Mouse (Mus musculus) midbrain, embryonic 15.5 days (tissue): ENCODE measurements around the gene Gm27027. TPM values are rescaled to one million over a fixed set of nuclear protein-coding genes. Genes with fewer than 3 reads are reported as not detected.

Experiments used
- ATAC-seq: fragments of 200-750 bp; cut with Nextera tagmentation; replicated peaks from 2 replicates; pipeline ENCODE4 v1.8.0; 2017; ENCODE audit warnings: moderate TSS enrichment
- H3K27ac ChIP-seq: fragments of 300-500 bp; sonication (generic); 2 replicates; pipeline ENCODE4 v1.5.1; 2015; ENCODE audit warnings: mild to moderate bottlenecking, inconsistent platforms
- H3K27me3 ChIP-seq: fragments of 300-500 bp; sonication (generic); replicated peaks from 2 replicates; pipeline ENCODE4 v1.6.1; 2015; ENCODE audit warnings: inconsistent platforms
- H3K36me3 ChIP-seq: fragments of 300-500 bp; sonication (generic); replicated peaks from 2 replicates; pipeline ENCODE4 v1.6.1; 2015; ENCODE audit warnings: inconsistent platforms
- H3K4me1 ChIP-seq: fragments of 300-500 bp; sonication (generic); 2 replicates; pipeline ENCODE4 v1.6.1; 2015; ENCODE audit warnings: inconsistent platforms
- H3K4me2 ChIP-seq: fragments of 300-500 bp; sonication (generic); 2 replicates; pipeline ENCODE4 v1.6.1; 2015; ENCODE audit warnings: inconsistent platforms, mild to moderate bottlenecking, moderate library complexity
- H3K4me3 ChIP-seq: fragments of 300-500 bp; sonication (generic); 2 replicates; pipeline ENCODE4 v1.5.1; 2015; ENCODE audit warnings: mild to moderate bottlenecking, inconsistent platforms
- H3K9ac ChIP-seq: fragments of 300-500 bp; sonication (generic); 2 replicates; pipeline ENCODE4 v1.6.1; 2015; ENCODE audit warnings: mild to moderate bottlenecking, inconsistent platforms
- H3K9me3 ChIP-seq: fragments of 300-500 bp; sonication (generic); 2 replicates; pipeline ENCODE4 v1.6.1; 2016; ENCODE audit warnings: inconsistent platforms
- WGBS: fragments of 180-500 bp; shearing (Covaris S2); methylation state at CpG from one replicate; pipeline ENCODE4 v1.1.7; 2015; ENCODE audit warnings: mixed read lengths; 5-methylcytosine and 5-hydroxymethylcytosine counted together
- polyA plus RNA-seq: library from polyadenylated mRNA; unstranded; fragments of >200 nt; fragmentation: Nextera tagmentation; extraction: Ambion mirVana; gene quantifications from 2 replicates; pipeline ENCODE4 v1.2.1, GENCODE M21; 2015

The Gm27027 gene
- polyA plus RNA-seq, 1 experiment from 2014 or later, result not detected

DNA sequence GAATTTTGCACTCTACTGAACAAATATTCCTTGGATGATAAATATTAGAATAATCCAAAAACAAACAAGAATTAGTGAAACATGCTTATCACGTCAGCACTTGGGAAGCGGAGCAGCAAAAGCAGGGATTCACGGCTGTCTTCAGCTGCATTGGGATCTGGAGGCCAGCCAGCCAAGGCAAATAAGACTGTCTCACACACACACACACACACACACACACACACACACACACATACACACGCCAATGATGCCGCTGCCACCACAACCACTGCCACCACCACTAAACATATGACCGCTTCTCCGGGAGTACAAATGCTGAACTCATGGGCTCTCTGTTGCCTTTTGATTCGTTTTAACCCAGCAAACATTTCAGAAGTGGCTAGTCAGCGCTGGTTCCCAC is 42.4 kb downstream of the Gm27027 start:
- no peaks in the 10 kb centered on the region for H3K36me3 ChIP-seq
- no peak for ATAC-seq
- H3K27ac ChIP-seq, result no peak overlapping the region
- 80% methylated on average over 9 of the region's 9 CpGs for WGBS
- H3K27me3 ChIP-seq, result peaks cover 22% of the 10 kb centered on the region
- H3K9me3 ChIP-seq, result no peaks in the 10 kb centered on the region
- H3K4me2 ChIP-seq, result no peak overlapping the region
- no peak overlapping the region for H3K4me3 ChIP-seq
- no peak overlapping the region for H3K9ac ChIP-seq
- peaks cover 34% of the 10 kb centered on the region for H3K4me1 ChIP-seq

DNA sequence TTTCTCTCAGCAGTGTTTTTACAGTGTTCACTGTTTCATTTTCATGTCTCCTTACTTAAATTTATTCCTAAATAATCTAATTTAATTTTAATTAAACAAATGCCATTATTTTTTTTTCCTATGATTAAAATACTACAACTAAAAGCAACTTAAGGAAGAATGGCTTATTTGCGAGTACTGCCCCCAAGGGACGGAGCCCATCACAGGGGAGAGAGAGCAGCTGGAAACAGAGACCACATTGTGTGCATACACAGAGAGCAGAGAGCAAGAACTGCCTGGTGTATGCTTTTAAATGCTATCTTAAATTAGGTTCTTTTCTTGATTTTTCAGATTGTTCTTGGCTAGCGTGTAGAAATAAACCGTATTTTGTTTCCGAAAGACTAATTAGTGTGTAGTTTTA is 49.2 kb downstream of the Gm27027 start:
- no peak overlapping the region for H3K27ac ChIP-seq
- 58% methylated on average over 5 of the region's 5 CpGs for WGBS

DNA sequence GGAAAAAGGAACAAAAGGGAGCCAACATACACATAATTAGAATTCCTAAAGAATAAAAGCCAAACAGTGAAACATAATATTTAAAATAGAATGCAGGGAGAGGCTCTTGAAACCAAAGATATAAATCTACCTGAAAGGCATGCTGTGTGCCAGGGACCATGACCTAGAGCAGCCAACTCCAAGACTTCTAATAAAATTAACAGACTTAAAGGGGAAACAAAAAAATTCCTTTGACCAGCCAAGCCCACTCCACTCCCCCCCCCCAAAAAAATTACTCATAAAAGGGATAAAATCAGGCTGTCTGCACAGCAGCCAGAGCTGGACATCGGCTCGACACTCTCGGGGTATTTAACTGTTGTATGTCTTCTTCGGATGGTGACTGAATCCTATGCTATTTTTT is 51.3 kb downstream of the Gm27027 start:
- no peak for ATAC-seq
- Histone ChIP-seq H3K9ac (no peak overlapping the region), H3K4me2 (no peak overlapping the region), H3K9me3 (no peaks in the 10 kb centered on the region), H3K27ac (no peak overlapping the region), H3K4me3 (no peak overlapping the region), H3K27me3 (no peaks in the 10 kb centered on the region), H3K4me1 (no peaks in the 10 kb centered on the region), H3K36me3 (no peaks in the 10 kb centered on the region)
- WGBS, result 95% methylated on average over 4 of the region's 4 CpGs

More for the DNA sequence above, 49.2 kb downstream of the Gm27027 start:
- no peaks in the 10 kb centered on the region for H3K36me3 ChIP-seq
- H3K9ac ChIP-seq, result no peak overlapping the region
- H3K4me3 ChIP-seq, result no peak overlapping the region
- no peaks in the 10 kb centered on the region for H3K27me3 ChIP-seq
- ATAC-seq, result no peak
- no peaks in the 10 kb centered on the region for H3K4me1 ChIP-seq
- no peaks in the 10 kb centered on the region for H3K9me3 ChIP-seq
- H3K4me2 ChIP-seq, result no peak overlapping the region

DNA sequence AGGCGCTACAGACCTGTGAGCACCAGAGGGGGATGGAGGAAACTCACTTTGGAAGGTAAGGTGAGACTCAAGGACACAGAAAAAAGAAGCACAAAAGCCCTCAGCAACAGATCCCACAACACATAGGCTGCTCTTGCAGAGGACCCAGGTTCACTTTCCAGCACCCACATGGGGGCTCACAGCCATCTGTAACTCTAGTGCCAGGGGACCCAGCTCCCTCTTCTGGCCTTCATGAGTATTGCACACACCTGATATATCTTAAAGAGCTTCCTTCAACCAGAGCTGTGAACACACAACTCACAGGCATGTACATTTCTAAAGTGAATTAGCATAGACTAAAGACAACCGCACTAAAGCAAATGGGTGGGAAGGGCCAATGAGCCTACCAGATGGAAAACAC is 52.1 kb downstream of the Gm27027 start:
- H3K4me1 ChIP-seq, result no peaks in the 10 kb centered on the region
- H3K27ac ChIP-seq, result no peak overlapping the region
- no peak overlapping the region for H3K4me3 ChIP-seq
- no peaks in the 10 kb centered on the region for H3K27me3 ChIP-seq
- WGBS, result 94% methylated on average over 2 of the region's 2 CpGs
- no peak overlapping the region for H3K9ac ChIP-seq
- H3K9me3 ChIP-seq, result no peaks in the 10 kb centered on the region
- no peak overlapping the region for H3K4me2 ChIP-seq
- no peak for ATAC-seq
- H3K36me3 ChIP-seq, result no peaks in the 10 kb centered on the region

DNA sequence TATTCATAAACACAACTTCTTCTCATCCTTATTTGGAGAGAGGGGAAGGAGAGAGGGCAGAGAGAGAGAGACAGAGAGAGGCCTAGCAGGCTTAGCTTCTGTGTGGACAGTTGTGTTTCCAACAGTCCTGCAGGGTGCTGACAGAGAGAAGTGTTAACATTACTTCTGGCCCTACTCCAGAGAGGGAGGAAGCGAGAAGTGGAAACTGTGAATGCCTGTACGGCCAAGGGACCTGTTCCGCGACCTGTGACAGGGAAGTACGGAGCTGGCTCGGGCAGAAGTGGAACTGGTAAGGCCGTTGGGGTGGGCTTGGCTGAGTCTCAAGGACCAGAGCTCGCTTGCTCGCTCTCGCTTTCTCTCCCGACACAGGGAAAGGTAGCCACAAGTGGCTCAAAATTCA is 54.5 kb downstream of the Gm27027 start:
- Histone ChIP-seq H3K9me3 (no peaks in the 10 kb centered on the region), H3K4me3 (no peak overlapping the region), H3K27me3 (no peaks in the 10 kb centered on the region), H3K9ac (no peak overlapping the region), H3K36me3 (no peaks in the 10 kb centered on the region), H3K4me2 (no peak overlapping the region), H3K4me1 (no peaks in the 10 kb centered on the region), H3K27ac (no peak overlapping the region)
- no peak for ATAC-seq
- WGBS, result 81% methylated on average over 11 of the region's 11 CpGs

DNA sequence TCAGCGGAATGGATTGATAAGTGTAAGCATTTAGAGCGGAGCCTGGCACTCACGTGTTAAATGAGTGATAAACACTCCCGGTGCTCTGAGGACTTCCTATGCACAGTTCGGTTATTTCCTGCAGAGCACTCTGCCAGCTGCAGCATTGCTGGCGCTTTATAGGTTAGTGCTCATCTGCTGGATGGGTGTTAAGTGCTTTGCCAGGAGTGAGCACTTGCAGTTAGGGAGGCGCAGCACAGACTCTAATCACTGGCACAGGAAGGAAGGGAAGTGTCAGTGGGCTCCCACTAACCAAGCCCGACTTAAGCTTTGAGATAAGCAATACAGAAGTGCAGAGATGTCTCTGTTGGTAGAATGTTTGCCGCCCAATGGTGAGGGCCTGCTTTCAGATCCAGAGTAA is 57.6 kb downstream of the Gm27027 start:
- Histone ChIP-seq H3K4me2 (no peak overlapping the region), H3K4me3 (no peak overlapping the region), H3K36me3 (no peaks in the 10 kb centered on the region), H3K9ac (no peak overlapping the region), H3K27me3 (no peaks in the 10 kb centered on the region), H3K4me1 (no peaks in the 10 kb centered on the region), H3K9me3 (no peaks in the 10 kb centered on the region), H3K27ac (no peak overlapping the region)
- WGBS, result 79% methylated on average over 9 of the region's 9 CpGs
- ATAC-seq, result no peak

DNA sequence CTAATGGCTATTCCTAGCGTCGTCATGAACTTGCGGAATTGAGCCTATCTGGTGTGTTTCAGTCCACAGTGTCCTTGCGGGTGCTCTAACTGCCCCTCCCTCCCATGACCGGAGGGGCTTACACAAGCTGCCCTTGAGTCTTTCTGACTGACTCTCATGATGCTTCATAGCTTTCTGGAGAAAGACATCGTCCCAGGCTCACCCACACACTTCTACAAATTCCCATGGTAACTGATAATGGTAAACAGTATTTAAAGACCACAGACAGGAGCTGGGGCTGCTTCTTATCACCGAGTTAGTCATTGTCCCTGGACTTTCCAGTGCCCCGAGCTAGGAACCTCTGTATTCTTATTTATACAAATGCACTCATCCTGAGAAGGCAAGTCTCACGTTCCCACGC is 67.3 kb downstream of the Gm27027 start:
- Histone ChIP-seq H3K27ac (no peak overlapping the region), H3K36me3 (no peaks in the 10 kb centered on the region), H3K4me2 (no peak overlapping the region), H3K27me3 (no peaks in the 10 kb centered on the region), H3K4me1 (no peaks in the 10 kb centered on the region), H3K9ac (no peak overlapping the region), H3K9me3 (no peaks in the 10 kb centered on the region), H3K4me3 (no peak overlapping the region)
- no peak for ATAC-seq
- WGBS, result 90% methylated on average over 10 of the region's 10 CpGs

DNA sequence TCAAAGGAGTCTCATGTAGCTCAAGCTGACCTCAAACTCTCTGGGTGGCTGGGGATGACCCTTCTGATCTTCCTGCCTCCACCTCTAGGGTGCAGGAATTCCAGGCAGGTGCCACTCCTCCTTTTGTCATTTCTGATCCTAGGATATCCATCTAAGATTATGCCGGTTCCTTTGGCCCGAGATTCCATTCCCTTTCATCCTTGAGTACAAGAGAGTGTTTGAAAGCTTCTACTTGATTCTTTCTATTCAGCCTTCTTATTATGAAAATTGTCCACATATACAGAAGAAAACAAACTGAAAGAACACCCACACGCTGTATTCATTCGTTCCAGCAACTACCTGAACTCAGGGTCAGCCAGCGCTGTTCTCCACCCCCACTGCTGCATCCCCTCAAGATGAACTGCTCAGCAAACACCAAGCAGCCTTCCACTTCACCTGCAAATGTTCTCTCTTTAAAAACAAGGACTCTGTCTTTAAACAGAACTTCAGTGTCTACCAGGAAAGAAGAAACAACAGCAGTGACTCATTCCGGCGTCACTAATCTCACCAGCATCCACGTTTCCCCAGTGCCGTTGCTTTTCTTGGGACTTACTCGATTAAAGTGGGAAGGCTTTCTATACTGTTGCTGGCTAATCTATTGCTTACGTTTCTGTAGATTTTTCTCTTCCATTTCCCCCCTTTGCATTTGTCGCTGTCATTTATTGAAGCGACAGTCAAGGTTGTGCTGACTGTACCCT is 68.3 kb downstream of the Gm27027 start:
- 78% methylated on average over 13 of the region's 13 CpGs for WGBS

DNA sequence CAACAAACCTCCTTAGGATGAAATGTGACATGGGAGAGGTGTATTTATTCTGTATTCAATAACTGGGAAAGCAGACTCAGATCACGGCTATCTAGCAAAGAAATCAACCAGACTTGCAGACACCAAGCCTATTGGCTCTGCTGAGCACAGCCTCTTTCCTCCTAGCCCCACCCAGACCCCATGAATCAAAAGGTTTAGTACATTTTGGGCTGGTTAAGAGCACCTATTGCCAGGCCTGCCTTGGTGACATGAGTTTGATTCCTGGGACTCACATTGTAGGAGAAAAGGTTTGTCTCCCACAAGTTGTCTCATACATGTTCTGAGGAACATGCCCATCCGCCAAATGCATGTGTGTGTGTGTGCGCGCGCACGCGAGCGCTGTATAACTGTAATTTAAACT is 70.0 kb downstream of the Gm27027 start:
- Histone ChIP-seq H3K27me3 (no peaks in the 10 kb centered on the region), H3K4me2 (no peak overlapping the region), H3K9me3 (no peaks in the 10 kb centered on the region), H3K4me1 (no peaks in the 10 kb centered on the region), H3K27ac (no peak overlapping the region), H3K4me3 (no peak overlapping the region), H3K36me3 (no peaks in the 10 kb centered on the region), H3K9ac (no peak overlapping the region)
- WGBS, result 96% methylated on average over 8 of the region's 8 CpGs
- no peak for ATAC-seq

More for the DNA sequence above, 68.3 kb downstream of the Gm27027 start:
- no peak overlapping the region for H3K9ac ChIP-seq
- no peak overlapping the region for H3K27ac ChIP-seq
- no peaks in the 10 kb centered on the region for H3K9me3 ChIP-seq
- H3K4me3 ChIP-seq, result no peak overlapping the region
- ATAC-seq, result no peak
- H3K36me3 ChIP-seq, result no peaks in the 10 kb centered on the region
- no peaks in the 10 kb centered on the region for H3K27me3 ChIP-seq
- no peak overlapping the region for H3K4me2 ChIP-seq
- no peaks in the 10 kb centered on the region for H3K4me1 ChIP-seq

DNA sequence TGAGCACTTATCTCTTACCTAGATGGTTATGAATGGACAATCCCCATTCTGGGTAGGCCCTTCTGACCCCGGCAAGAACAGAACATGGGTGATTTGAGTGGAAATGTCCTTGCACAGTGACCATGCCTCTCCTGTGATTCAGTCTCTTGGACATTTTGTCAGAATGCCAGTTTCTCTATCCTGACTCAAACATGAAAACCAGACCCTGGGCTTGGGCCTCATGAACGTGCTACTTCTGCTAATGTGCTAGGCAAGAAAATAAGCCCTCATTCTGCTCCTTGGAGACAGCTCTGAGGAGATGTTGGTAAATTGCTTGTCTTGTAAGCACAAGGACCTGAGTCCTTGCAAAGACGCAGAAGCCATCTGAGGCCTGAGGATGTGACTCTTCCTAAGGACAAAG is 77.1 kb downstream of the Gm27027 start:
- WGBS, result 85% methylated on average over 3 of the region's 3 CpGs
- Histone ChIP-seq H3K36me3 (no peaks in the 10 kb centered on the region), H3K27ac (no peak overlapping the region), H3K4me2 (no peak overlapping the region), H3K4me1 (no peaks in the 10 kb centered on the region), H3K4me3 (no peak overlapping the region), H3K9me3 (no peaks in the 10 kb centered on the region), H3K9ac (no peak overlapping the region), H3K27me3 (no peaks in the 10 kb centered on the region)
- ATAC-seq, result no peak

DNA sequence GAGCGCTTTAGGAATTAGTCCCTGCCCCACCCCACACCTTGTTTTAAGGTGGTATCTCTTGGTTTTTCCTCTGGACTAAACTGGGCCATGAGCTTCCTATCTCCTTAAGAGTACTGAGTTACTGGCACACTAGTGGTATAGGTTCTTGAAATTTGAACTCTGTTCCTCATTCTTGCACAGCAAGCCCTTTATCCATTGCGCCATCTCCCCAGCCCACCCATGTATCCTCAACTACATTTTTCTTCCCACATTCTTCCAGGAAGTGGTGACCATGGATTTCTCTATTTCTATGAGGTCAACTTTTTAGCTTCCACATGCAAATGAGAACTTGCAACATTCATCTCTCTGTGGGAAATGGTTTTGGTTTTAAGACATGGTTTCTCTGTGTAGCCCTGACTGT is 82.6 kb downstream of the Gm27027 start:
- no peaks in the 10 kb centered on the region for H3K9me3 ChIP-seq
- H3K36me3 ChIP-seq, result no peaks in the 10 kb centered on the region
- ATAC-seq, result no peak
- no peaks in the 10 kb centered on the region for H3K27me3 ChIP-seq
- H3K4me2 ChIP-seq, result no peak overlapping the region
- no peaks in the 10 kb centered on the region for H3K4me1 ChIP-seq
- WGBS, result 96% methylated on average over 2 of the region's 2 CpGs
- no peak overlapping the region for H3K4me3 ChIP-seq
- H3K9ac ChIP-seq, result no peak overlapping the region
- no peak overlapping the region for H3K27ac ChIP-seq

DNA sequence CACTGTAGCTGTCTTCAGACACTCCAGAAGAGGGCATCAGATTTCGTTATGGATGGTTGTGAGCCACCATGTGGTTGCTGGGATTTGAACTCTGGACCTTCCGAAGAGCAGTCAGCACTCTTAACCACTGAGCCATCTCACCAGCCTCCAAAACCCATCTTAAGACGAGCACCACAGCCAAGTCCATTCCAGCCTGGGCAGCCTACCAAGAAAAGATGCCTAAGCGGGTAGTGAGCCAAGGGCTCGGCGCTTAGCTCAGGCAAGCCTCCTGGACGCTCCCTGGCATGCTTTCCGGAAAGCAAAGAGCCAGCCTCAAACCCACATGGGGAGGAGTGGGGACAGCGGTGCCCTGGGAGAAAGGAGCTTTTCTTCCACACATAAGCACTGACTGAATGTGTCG is 84.2 kb downstream of the Gm27027 start:
- Histone ChIP-seq H3K9ac (no peak overlapping the region), H3K4me3 (no peak overlapping the region), H3K4me2 (no peak overlapping the region), H3K36me3 (no peaks in the 10 kb centered on the region), H3K27ac (no peak overlapping the region), H3K9me3 (no peaks in the 10 kb centered on the region), H3K4me1 (peaks cover 16% of the 10 kb centered on the region), H3K27me3 (no peaks in the 10 kb centered on the region)
- ATAC-seq, result no peak
- 82% methylated on average over 10 of the region's 10 CpGs for WGBS

DNA sequence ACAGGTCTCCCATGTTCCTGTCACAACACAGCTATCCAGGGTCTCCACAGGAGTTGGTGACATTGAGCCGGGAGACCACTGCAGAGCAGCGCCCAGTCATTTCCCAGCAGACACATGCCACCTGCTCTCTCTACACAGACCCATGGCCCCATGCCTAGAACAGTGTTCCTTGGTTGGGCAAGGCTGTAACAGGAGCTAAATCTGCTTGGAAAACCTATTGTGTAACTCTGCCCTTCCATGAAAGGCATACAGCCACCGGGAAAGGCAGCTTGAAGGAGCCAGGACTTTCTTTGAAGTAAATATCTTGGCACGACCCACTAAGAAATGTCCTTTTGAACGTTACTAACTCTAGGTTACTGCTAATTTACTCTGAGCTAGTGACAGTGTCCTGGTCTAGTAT is 86.4 kb downstream of the Gm27027 start:
- Histone ChIP-seq H3K27ac (no peak overlapping the region), H3K36me3 (no peaks in the 10 kb centered on the region), H3K4me2 (no peak overlapping the region), H3K4me1 (peaks cover 24% of the 10 kb centered on the region), H3K9me3 (no peaks in the 10 kb centered on the region), H3K27me3 (no peaks in the 10 kb centered on the region), H3K9ac (no peak overlapping the region), H3K4me3 (no peak overlapping the region)
- ATAC-seq, result no peak
- 64% methylated on average over 5 of the region's 5 CpGs for WGBS
